In genomic region chr5:23858643-23859042, GRCm38 (mm10) we compare ENCODE assay signal across 14 mouse cellular contexts. TPM values are rescaled to one million over a fixed set of nuclear protein-coding genes. Genes with fewer than 3 reads are reported as not detected.
A peak's percentile ranks its signal among the peaks of the same experiment; 100 is the strongest.
DNase-seq lines count a peak whose midpoint lies in the region; ATAC-seq and TF ChIP-seq lines count a peak whose summit lies in the region.
"Had no signal": no experiment of that assay in that cellular context is flagged by ENCODE, and none has a peak within 500 bp of the region (broad histone marks: within the 10 kb centered on the region; RNA-seq: fewer than 3 reads in every experiment).

No protein-coding gene starts in this region.

- H3K4me1 ChIP-seq in embryonic facial prominence, embryonic 11.5 days (ENCODE audit: control insufficient read depth, insufficient read depth, low read length), result no peaks in the 10 kb centered on the region
- H3K4me1 ChIP-seq in embryonic facial prominence, embryonic 10.5 days, result no peaks in the 10 kb centered on the region
- H3K4me1 ChIP-seq in lung, adult 2 months (ENCODE audit: control insufficient read depth, insufficient read depth, low read length), result no peaks in the 10 kb centered on the region
- H3K4me1 ChIP-seq in liver, postnatal 0 days (ENCODE audit: insufficient read depth), result no peaks in the 10 kb centered on the region; the same call in 1 of the 2 replicates
- H3K4me1 ChIP-seq: embryonic facial prominence, embryonic 15.5 days; liver, embryonic 15.5 days; neural tube, embryonic 12.5 days had no signal

- H3K4me2 ChIP-seq in embryonic facial prominence, embryonic 11.5 days (ENCODE audit: low read depth, low read length), result no peak overlapping the region
- no peak overlapping the region for H3K4me2 ChIP-seq in liver, postnatal 0 days (ENCODE audit: low read depth, low read length)
- H3K4me2 ChIP-seq: embryonic facial prominence, embryonic 15.5 days; liver, embryonic 15.5 days; neural tube, embryonic 12.5 days had no signal

- H3K27me3 ChIP-seq in embryonic facial prominence, embryonic 11.5 days (ENCODE audit: control insufficient read depth, insufficient read depth, low read length), result no peaks in the 10 kb centered on the region
- H3K27me3 ChIP-seq in embryonic facial prominence, embryonic 10.5 days (replicated peaks; ENCODE audit: low read depth, poor library complexity, severe bottlenecking), result no peaks in the 10 kb centered on the region
- H3K27me3 ChIP-seq in liver, postnatal 0 days (ENCODE audit: insufficient read depth, low read length), result no peaks in the 10 kb centered on the region
- H3K27me3 ChIP-seq: embryonic facial prominence, embryonic 15.5 days; liver, embryonic 15.5 days; neural tube, embryonic 12.5 days had no signal

- TF ChIP-seq CTCF in lung, adult 2 months (IDR thresholded peaks at IDR 0.05; ENCODE audit: insufficient read depth, low read length), result peak; percentile 37; the same call in 1 of the 2 replicates
- peak; percentile 63 for TF ChIP-seq CTCF in liver, postnatal 0 days (IDR thresholded peaks at IDR 0.05; ENCODE audit: low read depth)

- no peaks in the 10 kb centered on the region for H3K9me3 ChIP-seq in embryonic facial prominence, embryonic 11.5 days (replicated peaks; ENCODE audit: control insufficient read depth, low read length)
- H3K9me3 ChIP-seq in embryonic facial prominence, embryonic 10.5 days, result no peaks in the 10 kb centered on the region
- H3K9me3 ChIP-seq in liver, postnatal 0 days (ENCODE audit: low read length), result no peaks in the 10 kb centered on the region
- H3K9me3 ChIP-seq: embryonic facial prominence, embryonic 15.5 days; liver, embryonic 15.5 days; neural tube, embryonic 12.5 days had no signal

- H3K4me3 ChIP-seq in embryonic facial prominence, embryonic 11.5 days (ENCODE audit: low read depth, low read length), result no peak overlapping the region
- H3K4me3 ChIP-seq in embryonic facial prominence, embryonic 10.5 days, result no peak overlapping the region
- no peak overlapping the region for H3K4me3 ChIP-seq in lung, adult 2 months (replicated peaks; ENCODE audit: extremely low read depth, low read depth, low read length)
- no peak overlapping the region for H3K4me3 ChIP-seq in liver, postnatal 0 days (ENCODE audit: low read depth, low read length)
- H3K4me3 ChIP-seq: embryonic facial prominence, embryonic 15.5 days; liver, embryonic 15.5 days; neural tube, embryonic 12.5 days had no signal

- no peak overlapping the region for H3K9ac ChIP-seq in embryonic facial prominence, embryonic 11.5 days (replicated peaks; ENCODE audit: low read length)
- H3K9ac ChIP-seq in liver, postnatal 0 days (replicated peaks), result no peak overlapping the region
- H3K9ac ChIP-seq: embryonic facial prominence, embryonic 15.5 days; liver, embryonic 15.5 days; neural tube, embryonic 12.5 days had no signal

- 0 out of 2 replicates have a peak, but pooled peaks have one; percentile 19 for ATAC-seq in embryonic facial prominence, embryonic 11.5 days (replicated peaks; ENCODE audit: insufficient number of reproducible peaks, low FRiP score, low TSS enrichment, low read depth)
- ATAC-seq in liver, postnatal 0 days, result no peak

- no peak for TF ChIP-seq POLR2A in lung, adult 2 months (IDR thresholded peaks at IDR 0.05; ENCODE audit: borderline replicate concordance, extremely low read depth, low read depth, low read length)

- DNase-seq in embryonic facial prominence, embryonic 11.5 days (ENCODE audit: low spot score), result no peak
- no peak for DNase-seq in embryonic facial prominence, embryonic 10.5 days (ENCODE audit: low spot score)
- no peak for DNase-seq in lung, adult 2 months
- DNase-seq in lung, adult 18-20 months, result no peak
- peak; percentile 30 for DNase-seq in adipocyte (ENCODE audit: low spot score)
- DNase-seq in liver, postnatal 0 days, result no peak
- DNase-seq in urinary bladder, postnatal 36 days (ENCODE audit: low spot score in 2 of 2), result no peak
- no peak for DNase-seq in layer of hippocampus, postnatal 36 days
- DNase-seq: gastrocnemius, postnatal 36 days; layer of hippocampus, adult 9-11 months; spleen, adult 18-20 months had no signal

- peaks cover 11% of the 10 kb centered on the region for H3K36me3 ChIP-seq in embryonic facial prominence, embryonic 11.5 days (replicated peaks; ENCODE audit: control insufficient read depth, insufficient read depth, low read depth, low read length)
- peaks cover 85% of the 10 kb centered on the region for H3K36me3 ChIP-seq in embryonic facial prominence, embryonic 10.5 days (replicated peaks)
- peaks cover 40% of the 10 kb centered on the region for H3K36me3 ChIP-seq in liver, postnatal 0 days (replicated peaks; ENCODE audit: insufficient read depth, low read length)

- TF ChIP-seq EP300 in liver, postnatal 0 days (IDR thresholded peaks at IDR 0.05; ENCODE audit: low read depth), result no peak

- WGBS in embryonic facial prominence, embryonic 11.5 days, result 76% methylated on average over 7 of the region's 7 CpGs
- 78% methylated on average over 7 of the region's 7 CpGs for WGBS in embryonic facial prominence, embryonic 10.5 days
- 85% methylated on average over 7 of the region's 7 CpGs for WGBS in lung, adult 2 months
- WGBS in liver, postnatal 0 days (ENCODE audit: insufficient replicate concordance), result 77% methylated on average over 7 of the region's 7 CpGs

- H3K27ac ChIP-seq in embryonic facial prominence, embryonic 11.5 days (replicated peaks; ENCODE audit: low read depth, low read length), result no peak overlapping the region
- no peak overlapping the region for H3K27ac ChIP-seq in embryonic facial prominence, embryonic 10.5 days (replicated peaks)
- H3K27ac ChIP-seq in liver, postnatal 0 days (ENCODE audit: low read depth), result no peak overlapping the region
- H3K27ac ChIP-seq: embryonic facial prominence, embryonic 15.5 days; liver, embryonic 15.5 days; neural tube, embryonic 12.5 days had no signal

RNA-seq across cellular contexts. Expression of gene Tomm7, which starts 14.7 kb away (rescaled TPM):
- polyA plus RNA-seq in embryonic facial prominence, embryonic 11.5 days (2014; fragmentation: Nextera tagmentation; extraction: Ambion mirVana), result 122 and 128 TPM in 2 replicates
- 147 and 150 TPM in 2 replicates for polyA plus RNA-seq in embryonic facial prominence, embryonic 10.5 days (2016; fragmentation: Nextera tagmentation; extraction: Ambion mirVana)
- polyA plus RNA-seq in lung, adult 2 months (2012; rRNA removed), result 24.4 and 29.4 TPM in 2 replicates
- 63.2 and 64.7 TPM in 2 replicates for polyA plus RNA-seq in liver, postnatal 0 days (2015; fragmentation: Nextera tagmentation; extraction: Ambion mirVana)
- total RNA-seq in layer of hippocampus, postnatal 36 days (2021), result 10 to 100 TPM; 77.7 to 87.8 TPM
